8 mouse cellular contexts compared by ENCODE assay signal in the genomic region with DNA sequence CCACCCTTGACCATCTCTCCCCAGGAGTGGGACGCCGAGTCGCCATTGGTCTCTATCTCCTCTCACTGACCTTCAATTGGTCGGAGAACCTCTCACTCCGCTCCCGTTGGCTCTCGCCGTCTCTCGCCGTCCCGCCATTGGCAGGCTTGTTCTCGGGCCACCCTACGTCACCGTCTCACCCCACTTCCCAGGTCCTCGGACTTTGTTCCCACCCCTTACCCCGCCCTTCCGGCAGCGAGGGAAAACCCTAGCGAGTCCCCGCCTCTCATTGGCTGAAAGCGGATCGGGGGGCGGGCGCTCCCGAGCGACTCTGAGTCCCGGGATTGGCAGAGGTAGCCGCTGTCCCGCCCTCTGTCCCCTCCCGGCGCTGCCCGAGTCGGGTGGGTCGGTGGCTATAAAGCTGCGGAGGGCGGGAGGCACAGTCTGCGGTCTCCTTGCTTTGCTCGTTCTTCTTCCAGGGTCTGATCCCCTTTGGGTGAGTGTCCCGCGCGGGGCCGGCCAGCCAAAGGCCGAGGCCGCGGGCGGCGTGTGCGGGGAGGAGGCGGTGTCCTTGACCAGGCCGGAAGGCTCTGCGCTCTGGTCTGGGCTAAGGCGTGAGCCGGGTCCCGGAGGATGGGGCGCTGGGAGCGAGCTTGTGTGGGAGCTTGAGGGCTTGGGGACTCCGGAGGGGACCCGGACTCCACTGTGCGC. TPM values are rescaled to one million over a fixed set of nuclear protein-coding genes. Genes with fewer than 3 reads are reported as not detected.
A peak's percentile ranks its signal among the peaks of the same experiment; 100 is the strongest.
DNase-seq lines count a peak whose midpoint lies in the region; ATAC-seq lines count a peak whose summit lies in the region.

A gene (plus strand): TSS at position 341 of the 690 bp plus-strand sequence.

- H3K9me3 ChIP-seq in heart, embryonic 13.5 days = no peaks in the 10 kb centered on the region
- H3K9me3 ChIP-seq in liver, embryonic 12.5 days (replicated peaks) = no peaks in the 10 kb centered on the region
- no peaks in the 10 kb centered on the region for H3K9me3 ChIP-seq in stomach, embryonic 15.5 days

- H3K27ac ChIP-seq in brown adipose tissue, adult 24 weeks (replicated peaks; ENCODE audit: low read depth, low read length) = peak within 1 kb of the TSS; percentile 85
- H3K27ac ChIP-seq in heart, embryonic 13.5 days (replicated peaks) = peak within 1 kb of the TSS; percentile 95
- H3K27ac ChIP-seq in liver, embryonic 12.5 days = peak within 1 kb of the TSS; percentile 87
- peak within 1 kb of the TSS; percentile 96 for H3K27ac ChIP-seq in stomach, embryonic 15.5 days

- WGBS in heart, embryonic 13.5 days = under 1% methylated on average over 59 of the region's 59 CpGs
- WGBS in liver, embryonic 12.5 days (ENCODE audit: insufficient replicate concordance) = under 1% methylated on average over 59 of the region's 59 CpGs
- WGBS in stomach, embryonic 15.5 days = under 1% methylated on average over 59 of the region's 59 CpGs

- DNase-seq in CD4-positive, CD25-positive, alpha-beta regulatory T cell, adult 2 months (ENCODE audit: low read depth, low spot score) = peak; percentile 99
- DNase-seq in fat pad, adult 2 months (ENCODE audit: extremely low read depth, low read depth, low spot score) = peak; percentile 85
- DNase-seq in kidney, postnatal 10 days = peak; percentile 100
- peak; percentile 98 for DNase-seq in natural killer cell, adult 2 months (ENCODE audit: low spot score in 2 of 2)

- peak within 1 kb of the TSS; percentile 82 for H3K4me2 ChIP-seq in heart, embryonic 13.5 days
- peak within 1 kb of the TSS; percentile 77 for H3K4me2 ChIP-seq in liver, embryonic 12.5 days
- H3K4me2 ChIP-seq in stomach, embryonic 15.5 days = peak within 1 kb of the TSS; percentile 62

- peaks cover 8% of the 10 kb centered on the region; the same call in 1 of the 2 replicates for H3K36me3 ChIP-seq in heart, embryonic 13.5 days
- no peaks in the 10 kb centered on the region for H3K36me3 ChIP-seq in liver, embryonic 12.5 days
- no peaks in the 10 kb centered on the region for H3K36me3 ChIP-seq in stomach, embryonic 15.5 days

- H3K27me3 ChIP-seq in heart, embryonic 13.5 days (replicated peaks) = no peaks in the 10 kb centered on the region
- H3K27me3 ChIP-seq in liver, embryonic 12.5 days (replicated peaks) = no peaks in the 10 kb centered on the region
- H3K27me3 ChIP-seq in stomach, embryonic 15.5 days (replicated peaks) = no peaks in the 10 kb centered on the region

- H3K4me3 ChIP-seq in brown adipose tissue, adult 24 weeks (ENCODE audit: insufficient read depth, low read depth, low read length) = peak within 1 kb of the TSS; percentile 90
- H3K4me3 ChIP-seq in heart, embryonic 13.5 days = peak within 1 kb of the TSS; percentile 86
- peak within 1 kb of the TSS; percentile 94 for H3K4me3 ChIP-seq in liver, embryonic 12.5 days
- peak within 1 kb of the TSS; percentile 83 for H3K4me3 ChIP-seq in stomach, embryonic 15.5 days (replicated peaks)

- peak within 1 kb of the TSS; percentile 93 for H3K9ac ChIP-seq in heart, embryonic 13.5 days
- H3K9ac ChIP-seq in liver, embryonic 12.5 days = peak within 1 kb of the TSS; percentile 90
- H3K9ac ChIP-seq in stomach, embryonic 15.5 days = peak within 1 kb of the TSS; percentile 84

- ATAC-seq in heart, embryonic 13.5 days (ENCODE audit: extremely low read depth, insufficient number of reproducible peaks, low FRiP score, low TSS enrichment) = peak; percentile 99
- peak; percentile 99 for ATAC-seq in liver, embryonic 12.5 days
- peak; percentile 99 for ATAC-seq in stomach, embryonic 15.5 days (ENCODE audit: insufficient read depth, low FRiP score, low read depth)

- H3K4me1 ChIP-seq in brown adipose tissue, adult 24 weeks (ENCODE audit: control insufficient read depth, insufficient read depth, insufficient read length, low read length) = 0 out of 2 replicates have a peak, but pooled peaks cover 2% of the 10 kb centered on the region
- peaks cover 35% of the 10 kb centered on the region for H3K4me1 ChIP-seq in heart, embryonic 13.5 days
- peaks cover 36% of the 10 kb centered on the region for H3K4me1 ChIP-seq in liver, embryonic 12.5 days
- peaks cover 13% of the 10 kb centered on the region; the same call in 1 of the 2 replicates for H3K4me1 ChIP-seq in stomach, embryonic 15.5 days

RNA-seq across cellular contexts. Expression of the gene that starts here (rescaled TPM):
- polyA plus RNA-seq in brown adipose tissue, adult 24 weeks (2012; ENCODE audit: insufficient read depth, insufficient read length, missing spikeins) = 191 and 228 TPM in 2 replicates
- 76.1 and 78.9 TPM in 2 replicates for polyA plus RNA-seq in heart, embryonic 13.5 days (2015; fragmentation: Nextera tagmentation; extraction: Ambion mirVana)
- 105 and 111 TPM in 2 replicates for polyA plus RNA-seq in liver, embryonic 12.5 days (2016; fragmentation: Nextera tagmentation; extraction: Ambion mirVana)
- polyA plus RNA-seq in stomach, embryonic 15.5 days (2015; fragmentation: Nextera tagmentation; extraction: Ambion mirVana) = 183 and 196 TPM in 2 replicates

Comparison
In these comparisons a context has a peak if more than half of its experiments do, and no peak if none do; other contexts are left out.
1. Peak in every context shown above with its lines: DNase-seq, ATAC-seq, H3K4me3 ChIP-seq and H3K27ac ChIP-seq.